Mouse (Mus musculus) spleen, adult 2 months (tissue): Measurements from ENCODE around the gene Scamp3.

Source experiments
- CTCF ChIP-seq: fragments of 200-500 bp; IDR thresholded peaks from 2 replicates; pipeline ENCODE4 v1.5.1; 2011; ENCODE audit warnings: mild to moderate bottlenecking, inconsistent platforms; ENCODE audit not compliant: insufficient read depth, insufficient read length, insufficient replicate concordance; ENCODE audit errors: extremely low read depth
- POLR2A ChIP-seq: fragments of 200-500 bp; IDR thresholded peaks from 2 replicates; pipeline ENCODE4 v1.6.1; 2011; ENCODE audit warnings: low read depth, low read length, inconsistent platforms

DNA sequence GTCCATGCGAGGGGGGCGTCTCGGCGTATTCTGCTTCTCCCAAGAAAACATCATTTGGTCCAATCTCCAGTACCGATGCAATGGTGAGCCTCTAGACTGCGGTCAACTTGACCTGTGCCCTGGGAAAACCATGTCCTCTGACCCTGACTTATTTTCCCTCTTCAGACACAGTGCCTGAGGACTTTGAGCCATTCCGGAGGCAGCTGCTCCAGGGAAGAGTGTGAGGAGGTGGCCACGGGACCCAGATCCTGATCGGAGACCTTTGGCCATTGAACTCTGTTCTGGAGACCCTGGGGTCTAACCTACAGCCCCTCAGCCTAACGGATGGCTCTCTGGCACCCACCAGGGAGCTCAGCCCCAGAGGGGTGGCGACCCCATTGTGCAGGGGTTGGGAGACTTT, 49.1 kb downstream of the Scamp3 start:
- no peak for TF ChIP-seq CTCF
- no peak for TF ChIP-seq POLR2A
